Mouse (Mus musculus) natural killer cell, adult 2 months (primary cell): ENCODE measurements at regions not wholly inside any gene's neighbourhood (a gene's known extent, or its start where the extent isn't known, plus 50 kb on each side); places are given as distances from the start of the nearest gene placed in this dataset.

Experiments
- DNase-seq, 2 experiments: peaks; one replicate each; pipeline ENCODE4 v3.0.0; 2022; ENCODE audit warnings: low spot score in 2 of 2

GRCm38 (mm10) chr14:33797551-33798303 is 125.7 kb upstream of the Gdf10 start:
- DNase-seq: no peak

- no peak for DNase-seq
Observed at GRCm38 (mm10) chr14:33804321-33804720, 119.1 kb upstream of the Gdf10 start.

- DNase-seq: no peak
Observed at GRCm38 (mm10) chr14:33804721-33805120, 118.7 kb upstream of the Gdf10 start.

GRCm38 (mm10) chr14:33807196-33807595 is 116.2 kb upstream of the Gdf10 start:
- DNase-seq: no peak

- DNase-seq: no peak
Observed at GRCm38 (mm10) chr14:33808593-33809265, 114.7 kb upstream of the Gdf10 start.

GRCm38 (mm10) chr14:33810584-33810983 is 112.8 kb upstream of the Gdf10 start:
- no peak for DNase-seq

- no peak for DNase-seq
Observed at GRCm38 (mm10) chr14:33811241-33811640, 112.1 kb upstream of the Gdf10 start.

- no peak for DNase-seq
Observed at GRCm38 (mm10) chr14:33812266-33812665, 111.1 kb upstream of the Gdf10 start.

GRCm38 (mm10) chr14:33812772-33813171 is 110.6 kb upstream of the Gdf10 start:
- DNase-seq: no peak

- DNase-seq: no peak
Observed at GRCm38 (mm10) chr14:33813274-33813673, 110.1 kb upstream of the Gdf10 start.

- DNase-seq: no peak
Observed at GRCm38 (mm10) chr14:33814107-33814506, 109.3 kb upstream of the Gdf10 start.

GRCm38 (mm10) chr14:33814599-33814998 is 108.8 kb upstream of the Gdf10 start:
- DNase-seq: no peak

- no peak for DNase-seq
Observed at GRCm38 (mm10) chr14:33820541-33821260, 102.7 kb upstream of the Gdf10 start.

- no peak for DNase-seq
Observed at GRCm38 (mm10) chr14:33821436-33821835, 102.0 kb upstream of the Gdf10 start.

GRCm38 (mm10) chr14:33824421-33824874 is 98.9 kb upstream of the Gdf10 start:
- DNase-seq: no peak

- no peak for DNase-seq
Observed at GRCm38 (mm10) chr14:33826003-33826644, 97.3 kb upstream of the Gdf10 start.

GRCm38 (mm10) chr14:33832650-33833319 is 90.6 kb upstream of the Gdf10 start:
- DNase-seq: no peak

- DNase-seq: no peak
Observed at GRCm38 (mm10) chr14:33836341-33836740, 87.0 kb upstream of the Gdf10 start.

- DNase-seq: no peak
Observed at GRCm38 (mm10) chr14:33841821-33842220, 81.6 kb upstream of the Gdf10 start.

GRCm38 (mm10) chr14:33853499-33853898 is 69.9 kb upstream of the Gdf10 start:
- no peak for DNase-seq

- no peak for DNase-seq
Observed at GRCm38 (mm10) chr14:33854181-33854580, 69.2 kb upstream of the Gdf10 start.
